Mouse (Mus musculus) naive thymus-derived CD4-positive, alpha-beta T cell, adult 2 months (primary cell): ENCODE measurements around the gene Pard3.
A peak's percentile ranks its signal among the peaks of the same experiment; 100 is the strongest.

Source experiments
- DNase-seq: peaks from one replicate; pipeline ENCODE4 v3.0.0-alpha.2; 2011; ENCODE audit warnings: low read depth

The Pard3 gene

DNA sequence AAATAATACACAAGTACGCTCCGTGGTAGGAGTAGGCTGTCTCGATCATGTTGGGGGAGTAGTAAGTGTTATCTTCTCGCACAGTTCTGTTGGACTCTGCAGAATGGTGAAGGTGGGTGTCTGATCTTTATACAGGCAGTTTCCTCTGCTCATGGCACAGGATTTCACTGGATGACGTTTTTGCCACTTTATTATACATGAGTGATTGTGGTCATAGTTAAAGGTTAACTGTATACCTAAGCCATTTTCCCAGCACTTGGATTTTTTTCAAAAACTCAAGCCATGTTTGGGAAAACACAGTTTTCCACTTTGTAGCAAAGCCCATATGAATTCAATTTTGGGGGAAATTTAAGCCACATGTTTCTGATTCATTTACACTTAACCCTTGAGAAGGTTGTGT, 489.9 kb downstream of the Pard3 start:
- DNase-seq, result no peak

GRCm38 (mm10) chr8:127555795-127556194, 492.1 kb downstream of the Pard3 start:
- DNase-seq, result no peak

DNA sequence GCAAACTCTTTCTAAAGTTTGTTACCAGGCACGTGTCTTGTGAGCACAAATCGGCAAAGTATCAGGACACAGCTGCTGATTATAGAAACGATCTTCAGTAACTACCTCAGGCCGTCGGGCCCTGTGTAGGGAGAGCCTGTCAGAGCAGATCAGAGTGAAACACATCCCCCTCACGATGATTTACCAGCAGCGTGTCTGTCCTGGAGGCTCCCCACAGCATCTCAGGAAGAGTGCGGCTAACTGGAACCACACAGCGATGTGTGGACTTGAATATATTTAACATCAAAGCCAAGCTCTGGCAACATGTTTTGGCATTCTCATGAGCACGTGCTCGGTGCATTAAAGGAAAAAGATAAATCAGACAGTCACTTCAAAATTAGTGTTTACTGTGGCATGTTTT, 493.3 kb downstream of the Pard3 start:
- DNase-seq, result no peak

- no peak for DNase-seq
These were observed 493.9 kb downstream of the Pard3 start for GRCm38 (mm10) chr8:127557566-127557965.

GRCm38 (mm10) chr8:127563634-127564033, 499.9 kb downstream of the Pard3 start:
- no peak for DNase-seq

DNA sequence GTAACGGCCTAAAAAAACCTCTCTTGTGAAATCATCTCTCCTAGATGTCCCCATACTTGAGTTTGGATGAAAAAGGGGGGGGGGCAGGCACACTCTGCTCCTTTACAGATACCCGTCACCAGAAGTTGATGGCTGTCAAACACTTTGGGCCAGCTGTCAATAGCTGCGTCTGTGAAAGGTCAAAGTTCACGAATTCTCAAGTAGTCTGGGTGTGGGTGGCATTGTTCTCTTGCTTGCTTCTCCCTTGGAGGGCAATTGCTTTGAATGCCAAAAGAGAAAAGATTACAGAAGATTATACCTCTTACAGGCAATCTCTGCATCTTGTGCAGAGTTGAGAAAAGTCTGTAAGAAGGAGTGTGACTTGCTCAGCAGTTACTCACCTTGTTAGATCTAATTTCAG, 500.7 kb downstream of the Pard3 start:
- no peak for DNase-seq

DNA sequence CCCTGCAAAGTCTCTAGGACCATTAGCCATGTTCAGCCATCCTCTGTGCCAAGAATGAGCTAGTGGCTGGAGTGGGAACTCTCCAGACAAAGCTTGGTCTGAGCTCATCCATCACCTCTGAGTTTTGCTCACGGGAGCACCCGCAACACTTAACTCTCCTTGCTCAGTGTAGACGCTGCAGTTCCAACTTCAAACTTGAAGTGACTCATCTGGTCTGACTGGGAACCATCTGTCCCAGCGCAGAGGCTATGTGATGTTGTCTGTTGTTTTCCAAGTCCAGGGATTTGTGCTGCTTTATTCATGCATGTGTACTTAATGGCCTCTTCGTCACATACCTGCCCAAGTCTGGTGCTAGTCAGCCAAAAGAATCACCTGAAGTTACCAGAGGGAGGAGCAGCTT, 505.5 kb downstream of the Pard3 start:
- no peak for DNase-seq

GRCm38 (mm10) chr8:127570527-127570926, 506.8 kb downstream of the Pard3 start:
- no peak for DNase-seq

- no peak for DNase-seq
These were observed 508.8 kb downstream of the Pard3 start for GRCm38 (mm10) chr8:127572493-127572892.

GRCm38 (mm10) chr8:127576657-127577056, 513.0 kb downstream of the Pard3 start:
- DNase-seq, result no peak

GRCm38 (mm10) chr8:127577656-127578055, 514.0 kb downstream of the Pard3 start:
- DNase-seq, result no peak

DNA sequence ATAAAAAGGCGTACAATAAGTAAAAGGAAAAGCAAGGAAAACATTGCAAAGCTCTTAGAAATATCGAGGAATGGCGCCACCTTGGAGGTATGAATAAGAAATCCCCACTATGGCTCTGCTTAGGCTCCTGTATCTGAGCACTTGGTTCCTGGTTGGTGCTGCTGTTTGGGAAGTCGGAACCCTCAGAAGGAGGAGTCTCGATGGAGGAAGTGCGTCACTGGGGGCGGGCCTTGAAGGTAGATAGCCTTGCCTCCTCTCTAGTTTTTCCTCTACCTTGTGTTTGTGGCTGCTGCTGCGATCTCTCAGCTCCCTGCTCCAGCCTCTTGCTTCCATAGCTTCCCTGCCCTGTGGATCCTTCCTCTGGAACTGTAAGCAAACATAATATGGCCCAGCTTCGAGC, 515.7 kb downstream of the Pard3 start:
- no peak for DNase-seq

- no peak for DNase-seq
These were observed 519.7 kb downstream of the Pard3 start for GRCm38 (mm10) chr8:127583429-127583828.

- no peak for DNase-seq
These were observed 521.9 kb downstream of the Pard3 start for GRCm38 (mm10) chr8:127585618-127586017.

DNA sequence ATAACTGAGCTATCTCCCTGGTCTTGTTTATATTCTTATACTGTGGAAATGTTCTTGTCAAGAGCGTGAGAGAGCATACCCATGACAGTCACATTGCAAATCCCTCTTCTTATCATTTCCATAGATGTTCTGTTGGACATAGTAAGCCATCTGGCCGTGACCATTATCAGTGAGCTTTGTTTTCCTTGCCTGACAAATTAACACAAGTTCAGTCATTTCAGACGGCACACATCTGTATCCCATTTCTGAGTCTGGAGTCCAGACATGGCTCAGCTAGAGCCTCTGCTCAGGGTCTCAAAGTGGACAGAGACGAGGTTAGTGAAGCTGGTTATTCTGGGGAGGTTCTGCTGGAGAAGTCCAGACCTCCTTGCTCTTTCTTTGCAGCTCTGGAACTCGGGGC, 523.0 kb downstream of the Pard3 start:
- no peak for DNase-seq

DNA sequence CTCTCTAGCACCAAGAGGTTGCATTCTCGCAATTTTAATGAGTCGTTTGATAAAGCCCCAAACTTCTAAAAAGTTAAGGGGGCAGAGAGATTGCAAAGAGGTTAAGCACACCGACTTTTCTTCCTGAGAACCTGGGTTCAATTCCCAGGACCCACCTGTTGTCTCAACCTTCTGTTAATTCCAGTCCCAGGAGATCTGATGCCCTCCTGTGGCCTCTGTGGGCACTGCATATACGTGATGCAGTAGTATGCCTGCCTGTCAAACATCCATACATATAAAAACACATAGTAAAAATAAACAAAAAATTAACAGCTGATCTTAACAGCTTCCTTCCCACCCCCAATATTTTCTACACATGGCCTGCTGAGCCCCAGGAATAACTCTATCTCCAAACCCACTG, 524.6 kb downstream of the Pard3 start:
- DNase-seq, result peak; percentile 60

DNA sequence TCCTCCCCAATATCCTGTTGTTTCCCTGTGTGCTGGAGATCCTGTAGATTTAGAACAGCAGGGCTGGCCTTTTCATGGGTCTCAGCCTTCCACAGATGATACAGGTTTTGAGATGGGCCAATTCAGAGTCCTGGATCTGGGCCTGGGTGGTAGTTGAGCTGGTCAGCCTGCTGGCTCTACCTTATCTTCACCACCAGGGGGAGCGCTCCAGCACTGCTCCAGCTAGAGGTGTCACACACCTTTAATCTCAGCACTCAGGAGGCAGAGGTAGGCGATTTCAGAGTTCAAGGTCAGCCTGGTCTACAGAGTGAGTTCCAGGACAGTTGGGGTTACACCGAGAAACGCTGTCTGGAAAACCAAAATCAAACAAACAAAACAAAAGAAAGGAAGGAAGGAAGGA, 525.6 kb downstream of the Pard3 start:
- DNase-seq, result peak; percentile 77

GRCm38 (mm10) chr8:127590674-127591186, 527.0 kb downstream of the Pard3 start:
- no peak for DNase-seq

DNA sequence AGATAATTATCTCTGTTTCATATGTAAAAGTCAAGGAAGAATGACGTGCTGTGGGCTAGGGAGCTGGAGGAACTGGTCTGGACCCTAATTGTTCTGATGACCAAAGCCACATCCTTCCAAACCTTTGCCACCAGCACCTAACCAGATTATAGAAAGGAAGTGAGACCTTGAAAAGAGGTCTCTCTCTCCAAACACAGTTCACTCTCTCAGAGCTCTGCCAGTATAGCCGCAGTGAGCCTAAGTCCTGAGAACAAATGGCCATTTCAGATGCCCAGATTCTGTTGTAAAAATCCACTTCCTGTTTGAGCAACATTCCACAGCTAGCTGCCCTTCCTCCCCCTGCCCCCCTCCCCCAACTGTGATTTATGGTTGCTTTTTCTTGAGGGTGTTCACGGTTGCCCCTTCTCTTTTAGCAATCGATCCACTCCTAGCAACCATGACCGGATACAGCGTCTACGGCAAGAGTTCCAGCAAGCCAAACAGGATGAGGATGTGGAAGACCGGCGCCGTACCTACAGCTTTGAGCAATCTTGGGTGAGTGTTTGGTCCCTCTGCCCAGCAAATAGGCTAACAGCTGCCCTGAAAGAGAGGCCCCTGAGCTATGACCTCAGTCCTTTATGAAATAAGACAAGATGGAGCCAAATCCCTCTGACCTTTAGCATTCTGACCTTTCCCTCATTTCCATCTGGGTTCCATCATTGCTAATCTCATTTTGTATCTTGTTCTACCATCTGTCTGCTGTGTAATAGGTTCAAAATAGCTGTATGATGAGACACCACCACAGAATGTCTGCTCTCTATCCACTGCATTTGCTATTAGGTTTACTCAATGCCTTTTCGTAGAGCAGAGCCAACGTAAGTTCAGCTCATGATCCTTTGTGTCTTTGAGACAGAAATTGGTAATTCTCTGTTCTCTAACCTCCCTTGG, 529.2 kb downstream of the Pard3 start:
- DNase-seq, result no peak

GRCm38 (mm10) chr8:127600641-127601040, 536.9 kb downstream of the Pard3 start:
- no peak for DNase-seq

GRCm38 (mm10) chr8:127603062-127603461, 539.4 kb downstream of the Pard3 start:
- DNase-seq, result no peak

- no peak for DNase-seq
These were observed 545.0 kb downstream of the Pard3 start for GRCm38 (mm10) chr8:127608541-127609270.

GRCm38 (mm10) chr8:127609316-127609715, 545.6 kb downstream of the Pard3 start:
- DNase-seq, result no peak
